Mouse (Mus musculus): ENCODE measurements around the gene Rfpl4. TPM values are rescaled to one million over a fixed set of nuclear protein-coding genes. Genes with fewer than 3 reads are reported as not detected.
"Not testable (repeated sequence)": the region's sequence is repeated elsewhere in the genome, so short reads cannot be mapped to it uniquely, and the experiment has no call there.

Rfpl4 gene
- polyA plus RNA-seq, 1 experiment: not detected

GRCm38 (mm10) chr7:5080815-5081214, 35.9 kb downstream of the Rfpl4 start:
- DNase-seq (ENCODE audit: low read depth): no peak

GRCm38 (mm10) chr7:5080010-5080751, 36.6 kb downstream of the Rfpl4 start, which contains the start of gene Epn1:
Gene Epn1 (plus strand): TSS chr7:5080235.
- peak; percentile 50 for DNase-seq (ENCODE audit: low read depth)

DNA sequence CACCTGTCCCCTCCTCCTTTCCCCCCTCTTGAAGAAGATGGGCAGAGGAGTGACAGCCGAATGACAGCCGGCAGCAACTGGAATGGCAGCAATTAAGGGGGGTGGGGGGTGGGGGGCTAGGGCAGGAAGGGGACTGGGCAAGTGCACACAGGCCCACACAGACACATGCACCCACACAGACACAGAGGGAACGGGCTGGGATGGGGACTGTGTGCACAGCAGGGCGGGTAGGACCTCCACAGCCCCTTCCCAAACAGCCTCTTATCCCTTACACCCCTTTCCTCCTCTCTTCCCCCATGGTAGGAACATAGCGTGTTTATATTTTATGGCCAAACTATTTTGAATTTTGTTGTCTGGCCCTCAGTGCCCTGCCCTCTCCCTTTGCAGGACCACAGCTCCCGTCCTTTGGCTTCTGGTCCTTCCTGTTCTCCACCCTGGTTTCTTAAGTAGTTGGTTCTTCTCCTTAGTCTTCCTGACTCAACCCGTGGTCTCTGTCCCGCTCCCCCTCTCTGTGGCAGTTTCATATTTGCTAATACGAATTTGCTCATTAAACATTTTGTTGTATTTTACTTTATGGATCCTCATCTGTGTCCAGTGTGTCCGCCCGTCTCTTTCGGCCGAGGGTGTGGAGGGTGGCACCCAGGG, 37.3 kb downstream of the Rfpl4 start:
- DNase-seq (ENCODE audit: low read depth): not testable (repeated sequence)

- no peak for DNase-seq (ENCODE audit: low read depth)
These were observed 39.8 kb downstream of the Rfpl4 start for GRCm38 (mm10) chr7:5076931-5077330.

GRCm38 (mm10) chr7:5074984-5075383, 41.8 kb downstream of the Rfpl4 start:
- DNase-seq (ENCODE audit: low read depth): no peak

DNA sequence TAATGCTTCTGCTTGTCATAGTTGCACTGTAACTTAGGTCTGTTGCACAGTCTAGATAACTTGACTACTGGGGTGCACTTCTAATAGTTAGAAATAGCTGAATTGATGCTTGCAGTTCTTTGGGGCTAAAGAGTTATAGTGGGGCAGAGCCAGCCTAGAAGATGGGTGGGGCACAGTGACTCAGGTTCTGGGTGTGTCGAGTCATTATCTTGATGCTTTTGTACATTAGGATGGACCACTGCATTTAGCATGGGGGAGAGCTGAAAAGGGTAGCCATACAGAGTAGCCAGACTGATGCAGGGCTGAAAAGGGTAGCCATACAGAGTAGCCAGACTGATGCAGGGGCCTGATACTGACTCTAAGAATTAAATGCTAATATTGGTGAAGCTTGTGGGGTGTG, 43.2 kb downstream of the Rfpl4 start:
- DNase-seq (ENCODE audit: low read depth): no peak

DNA sequence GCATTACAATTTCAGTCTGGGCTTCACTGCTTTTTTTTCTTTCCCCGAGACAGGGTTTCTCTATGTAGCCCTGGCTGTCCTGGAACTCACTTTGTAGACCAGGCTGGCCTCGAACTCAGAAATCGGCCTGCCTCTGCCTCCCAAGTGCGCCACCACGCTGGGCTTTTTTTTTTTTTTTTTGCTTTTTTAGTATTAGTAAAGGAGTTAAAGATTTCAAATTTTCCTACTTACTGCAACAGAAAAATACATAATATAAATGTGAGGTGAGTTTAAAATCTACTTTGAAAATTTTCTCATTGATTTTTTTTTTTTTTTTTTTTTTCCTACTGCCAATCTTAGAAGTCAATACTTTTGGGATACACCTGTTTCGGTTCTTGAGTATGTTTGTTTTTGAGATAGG, 51.9 kb downstream of the Rfpl4 start:
- no peak for DNase-seq (ENCODE audit: low read depth)

GRCm38 (mm10) chr7:5062360-5063001, 54.3 kb downstream of the Rfpl4 start:
- DNase-seq (ENCODE audit: low read depth): no peak

- DNase-seq (ENCODE audit: low read depth): no peak
These were observed 54.9 kb downstream of the Rfpl4 start, which contains the start of gene U2af2 for GRCm38 (mm10) chr7:5061774-5062359. Gene U2af2 (plus strand): TSS chr7:5062143.

DNA sequence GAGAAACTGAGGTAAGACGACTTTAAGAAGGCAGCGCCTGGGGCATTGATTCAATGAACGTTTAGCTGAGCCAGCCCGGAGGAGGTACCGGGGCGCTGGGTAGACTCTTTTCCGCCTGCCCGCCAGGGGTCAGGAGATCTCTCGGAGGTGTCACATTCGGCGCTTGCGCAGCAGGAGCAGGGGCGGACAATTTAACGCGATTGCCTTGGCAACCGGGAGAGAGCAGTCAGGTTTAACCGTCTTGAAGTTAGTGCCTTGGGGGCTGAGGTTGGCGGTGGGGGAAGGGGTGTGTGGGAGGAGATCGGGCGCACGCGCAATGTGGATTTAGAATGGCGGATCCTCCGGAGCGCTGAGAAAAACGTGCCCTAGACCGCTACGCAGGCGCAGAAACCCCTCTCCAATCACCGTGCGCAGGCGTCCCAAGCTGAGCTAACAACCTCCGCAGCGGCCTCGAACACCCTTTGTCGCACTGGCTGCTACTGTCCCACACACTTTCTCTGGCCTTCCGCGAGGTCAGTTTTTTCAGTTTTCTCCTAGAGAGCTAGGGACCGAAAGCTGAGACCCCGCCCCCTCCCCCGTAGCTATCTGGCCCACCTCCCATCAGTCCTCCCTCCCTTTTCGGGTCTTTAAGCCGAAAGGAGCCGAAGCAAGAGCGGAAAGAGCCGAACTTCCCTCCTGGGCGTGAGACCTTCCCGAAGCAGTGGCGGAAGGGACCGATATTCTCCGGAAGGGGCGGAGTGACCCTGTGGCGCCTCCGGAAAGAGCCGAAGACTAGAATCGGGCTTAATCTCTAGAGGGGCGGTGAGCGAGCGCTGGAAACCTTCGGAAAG, 55.6 kb downstream of the Rfpl4 start:
- DNase-seq (ENCODE audit: low read depth): peak; percentile 81

GRCm38 (mm10) chr7:5060239-5060731, 56.5 kb downstream of the Rfpl4 start:
- no peak for DNase-seq (ENCODE audit: low read depth)

Other genes with a start within 250 kb of the Rfpl4 start
- gene Isoc2b, start 246.7 kb downstream of the Rfpl4 start, polyA plus RNA-seq (2012; rRNA removed): 34.9 and 45.7 TPM in 2 replicates
- 26.4 and 35.4 TPM in 2 replicates for gene Isoc2a, start 239.8 kb downstream of the Rfpl4 start, polyA plus RNA-seq (2012; rRNA removed)
- gene Gm36210, start 210.4 kb downstream of the Rfpl4 start, polyA plus RNA-seq (2012; rRNA removed): 0.09 TPM in 1 of 2 replicates, not detected in the other
- 6.9 and 10.2 TPM in 2 replicates for gene Zfp628, start 201.7 kb downstream of the Rfpl4 start, polyA plus RNA-seq (2012; rRNA removed)
- 3.6 TPM in 2 replicates for gene Nat14, start 194.9 kb downstream of the Rfpl4 start, polyA plus RNA-seq (2012; rRNA removed)
- 8.5 and 12.1 TPM in 2 replicates for gene Ssc5d, start 191.2 kb downstream of the Rfpl4 start, polyA plus RNA-seq (2012; rRNA removed)
- gene Sbk2, start 152.5 kb downstream of the Rfpl4 start, polyA plus RNA-seq (2012; rRNA removed): 0.89 and 1.9 TPM in 2 replicates
- gene Sbk3, start 145.8 kb downstream of the Rfpl4 start, polyA plus RNA-seq (2012; rRNA removed): 0.12 and 0.20 TPM in 2 replicates
- gene Zfp579, start 120.8 kb downstream of the Rfpl4 start, polyA plus RNA-seq (2012; rRNA removed): 37.0 and 39.8 TPM in 2 replicates
- gene Zfp524, start 102.5 kb downstream of the Rfpl4 start, polyA plus RNA-seq (2012; rRNA removed): 24.1 and 28.6 TPM in 2 replicates
- gene Fiz1, start 102.3 kb downstream of the Rfpl4 start, polyA plus RNA-seq (2012; rRNA removed): 25.6 and 26.5 TPM in 2 replicates
- gene Gm44973, start 101.5 kb downstream of the Rfpl4 start, polyA plus RNA-seq (2012; rRNA removed): 0.18 TPM in 1 of 2 replicates, not detected in the other
- gene Zfp865, start 96.6 kb downstream of the Rfpl4 start, polyA plus RNA-seq (2012; rRNA removed): 26.7 and 29.1 TPM in 2 replicates
- gene Ccdc106, start 96.4 kb downstream of the Rfpl4 start, polyA plus RNA-seq (2012; rRNA removed): 5.8 and 7.8 TPM in 2 replicates
- not detected in 2 replicates for gene 4632433K11Rik, start 82.8 kb downstream of the Rfpl4 start, polyA plus RNA-seq (2012; rRNA removed)
- gene Zfp784, start 78.5 kb downstream of the Rfpl4 start, polyA plus RNA-seq (2012; rRNA removed): 5.5 and 6.4 TPM in 2 replicates
- 15.5 and 17.9 TPM in 2 replicates for gene Zfp580, start 65.4 kb downstream of the Rfpl4 start, polyA plus RNA-seq (2012; rRNA removed)
- 163 and 192 TPM in 2 replicates for gene U2af2, start 54.8 kb downstream of the Rfpl4 start, polyA plus RNA-seq (2012; rRNA removed)
- 142 and 162 TPM in 2 replicates for gene Epn1, start 36.7 kb downstream of the Rfpl4 start, polyA plus RNA-seq (2012; rRNA removed)
- gene Rasl2-9, start 9.0 kb upstream of the Rfpl4 start, polyA plus RNA-seq (2012; rRNA removed): 1.3 and 1.5 TPM in 2 replicates
- gene Vmn1r55, start 32.7 kb upstream of the Rfpl4 start, polyA plus RNA-seq (2012; rRNA removed): not detected in 2 replicates
- not detected in 2 replicates for gene Vmn1r56, start 79.8 kb upstream of the Rfpl4 start, polyA plus RNA-seq (2012; rRNA removed)
- not detected in 2 replicates for gene Vmn1r57, start 101.5 kb upstream of the Rfpl4 start, polyA plus RNA-seq (2012; rRNA removed)
- not detected in 2 replicates for gene Gm5065, start 233.6 kb upstream of the Rfpl4 start, polyA plus RNA-seq (2012; rRNA removed)
- not detected in 2 replicates for gene Nlrp2, start 234.1 kb upstream of the Rfpl4 start, polyA plus RNA-seq (2012; rRNA removed)

Data from gonadal fat pad, adult 2 months (tissue).